Mouse (Mus musculus): ENCODE measurements at regions not wholly inside any gene's neighbourhood (a gene's known extent, or its start where the extent isn't known, plus 50 kb on each side); places are given as distances from the start of the nearest gene placed in this dataset.
A peak's percentile ranks its signal among the peaks of the same experiment; 100 is the strongest.

GRCm38 (mm10) chr2:138047781-138048201 is 208.6 kb upstream of the Btbd3 start:
- Histone ChIP-seq H3K27ac (ENCODE audit: insufficient read depth, low read depth, low read length) (no peak overlapping the region), H3K4me3 (ENCODE audit: insufficient read depth, low read length) (no peak overlapping the region), H3K4me1 (ENCODE audit: control insufficient read depth, insufficient read depth, low read length) (no peaks in the 10 kb centered on the region)
- TF ChIP-seq POLR2A (IDR thresholded peaks at IDR 0.05; ENCODE audit: borderline replicate concordance, low read depth, low read length) (no peak), CTCF (IDR thresholded peaks at IDR 0.05; ENCODE audit: low read depth, low read length) (no peak)

DNA sequence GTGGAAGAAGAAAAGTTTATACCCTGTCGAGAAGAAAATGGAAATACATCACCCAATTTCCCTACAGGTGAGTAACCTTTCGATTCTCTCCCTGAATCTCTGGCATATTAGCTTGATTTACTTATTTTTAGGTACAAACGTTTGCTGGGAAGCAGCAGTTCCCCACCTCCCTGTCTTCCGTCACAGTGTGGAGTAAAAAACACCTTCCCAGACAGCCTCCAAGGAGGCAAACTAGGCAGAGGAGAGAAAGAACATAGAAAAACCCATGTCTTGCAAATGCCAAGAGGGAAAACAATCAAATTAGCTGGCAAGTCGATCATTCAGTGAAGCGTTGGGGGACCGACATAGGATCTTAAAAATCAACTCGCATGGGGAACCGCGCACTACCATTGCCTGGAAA is 209.0 kb upstream of the Btbd3 start:
- TF ChIP-seq CTCF (IDR thresholded peaks at IDR 0.05; ENCODE audit: low read depth, low read length) (no peak), POLR2A (IDR thresholded peaks at IDR 0.05; ENCODE audit: borderline replicate concordance, low read depth, low read length) (no peak)
- Histone ChIP-seq H3K4me3 (ENCODE audit: insufficient read depth, low read length) (no peak overlapping the region), H3K4me1 (ENCODE audit: control insufficient read depth, insufficient read depth, low read length) (no peaks in the 10 kb centered on the region), H3K27ac (ENCODE audit: insufficient read depth, low read depth, low read length) (no peak overlapping the region)

GRCm38 (mm10) chr2:138046918-138047317 is 209.4 kb upstream of the Btbd3 start:
- H3K27ac ChIP-seq (ENCODE audit: insufficient read depth, low read depth, low read length) = no peak overlapping the region
- no peaks in the 10 kb centered on the region for H3K4me1 ChIP-seq (ENCODE audit: control insufficient read depth, insufficient read depth, low read length)
- no peak overlapping the region for H3K4me3 ChIP-seq (ENCODE audit: insufficient read depth, low read length)
- TF ChIP-seq POLR2A (IDR thresholded peaks at IDR 0.05; ENCODE audit: borderline replicate concordance, low read depth, low read length) (no peak), CTCF (IDR thresholded peaks at IDR 0.05; ENCODE audit: low read depth, low read length) (no peak)

DNA sequence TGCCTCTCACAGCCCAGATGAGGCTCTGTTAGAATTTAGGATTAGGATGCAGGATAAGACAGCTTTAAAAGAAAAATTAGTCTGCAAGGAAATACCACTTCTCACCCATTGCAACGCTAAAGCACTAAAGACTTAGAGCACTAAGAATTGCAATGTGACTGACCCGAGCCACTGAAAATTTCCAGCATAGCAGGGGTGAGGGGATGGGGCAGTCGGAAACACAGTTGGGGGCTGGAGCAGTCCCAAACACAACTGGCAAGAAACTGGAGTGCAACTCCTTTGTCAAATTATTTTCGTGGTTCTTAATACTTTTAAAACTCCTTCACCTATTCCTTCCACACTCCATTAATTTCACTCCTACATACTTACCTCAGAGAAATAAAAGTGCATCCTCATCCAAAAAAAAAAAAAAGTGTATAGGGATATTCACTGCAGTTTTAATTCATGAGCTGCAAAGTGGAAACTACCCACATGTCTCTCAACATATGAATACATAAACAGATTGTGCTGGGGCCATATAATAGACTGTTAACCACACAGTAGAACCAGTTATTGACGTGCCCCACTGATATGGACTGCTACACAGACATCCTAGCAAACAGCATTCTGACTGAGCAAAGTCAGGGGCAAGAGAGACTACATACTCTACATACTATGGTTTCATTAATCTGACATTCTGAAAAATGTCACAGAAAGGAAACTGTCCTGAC is 210.3 kb upstream of the Btbd3 start:
- Histone ChIP-seq H3K27ac (ENCODE audit: insufficient read depth, low read depth, low read length) (no peak overlapping the region), H3K4me3 (ENCODE audit: insufficient read depth, low read length) (no peak overlapping the region), H3K4me1 (ENCODE audit: control insufficient read depth, insufficient read depth, low read length) (no peaks in the 10 kb centered on the region)
- TF ChIP-seq CTCF (IDR thresholded peaks at IDR 0.05; ENCODE audit: low read depth, low read length) (no peak), POLR2A (IDR thresholded peaks at IDR 0.05; ENCODE audit: borderline replicate concordance, low read depth, low read length) (no peak)

DNA sequence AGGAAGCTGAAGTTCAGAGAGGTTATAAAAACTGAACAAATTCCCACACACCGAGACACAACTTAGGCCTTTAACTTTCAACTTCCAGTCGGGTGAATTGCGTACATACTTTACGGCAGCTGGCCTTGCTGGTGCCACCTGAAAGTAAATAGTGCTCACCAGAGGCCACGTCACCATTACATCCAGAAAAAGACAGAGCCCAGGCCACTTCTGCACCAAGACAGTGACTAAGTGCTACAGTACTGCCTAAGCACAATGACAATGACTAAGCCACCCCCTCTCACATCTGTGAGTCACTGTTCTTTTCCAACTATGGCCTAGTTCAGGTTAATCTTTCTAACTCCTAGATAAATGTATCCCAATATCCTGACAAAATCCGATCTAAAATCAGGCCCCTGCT is 215.7 kb upstream of the Btbd3 start:
- Histone ChIP-seq H3K4me1 (ENCODE audit: control insufficient read depth, insufficient read depth, low read length) (no peaks in the 10 kb centered on the region), H3K27ac (ENCODE audit: insufficient read depth, low read depth, low read length) (no peak overlapping the region), H3K4me3 (ENCODE audit: insufficient read depth, low read length) (no peak overlapping the region)
- no peak for TF ChIP-seq POLR2A (IDR thresholded peaks at IDR 0.05; ENCODE audit: borderline replicate concordance, low read depth, low read length)
- TF ChIP-seq CTCF (IDR thresholded peaks at IDR 0.05; ENCODE audit: low read depth, low read length) = no peak

DNA sequence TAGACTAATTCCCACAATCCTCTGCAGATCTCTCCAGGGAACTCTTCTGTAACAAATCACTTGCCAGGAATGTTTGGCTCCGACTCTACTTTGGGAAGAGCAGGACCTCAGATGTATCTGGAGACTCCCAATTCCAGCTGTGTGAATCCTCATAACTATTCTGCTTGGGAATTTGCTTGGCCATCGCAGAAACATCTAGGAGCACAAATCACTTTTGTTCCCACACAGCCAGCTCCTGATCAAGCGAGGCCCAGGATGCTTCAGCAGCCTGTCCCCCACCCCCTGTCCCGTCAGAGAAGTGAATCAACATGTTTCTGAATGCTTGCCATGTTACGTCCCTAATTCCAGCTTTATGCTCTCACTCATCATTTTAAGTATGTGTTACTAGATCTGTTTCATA is 216.1 kb upstream of the Btbd3 start:
- Histone ChIP-seq H3K27ac (ENCODE audit: insufficient read depth, low read depth, low read length) (no peak overlapping the region), H3K4me3 (ENCODE audit: insufficient read depth, low read length) (no peak overlapping the region), H3K4me1 (ENCODE audit: control insufficient read depth, insufficient read depth, low read length) (no peaks in the 10 kb centered on the region)
- TF ChIP-seq CTCF (IDR thresholded peaks at IDR 0.05; ENCODE audit: low read depth, low read length) = no peak

DNA sequence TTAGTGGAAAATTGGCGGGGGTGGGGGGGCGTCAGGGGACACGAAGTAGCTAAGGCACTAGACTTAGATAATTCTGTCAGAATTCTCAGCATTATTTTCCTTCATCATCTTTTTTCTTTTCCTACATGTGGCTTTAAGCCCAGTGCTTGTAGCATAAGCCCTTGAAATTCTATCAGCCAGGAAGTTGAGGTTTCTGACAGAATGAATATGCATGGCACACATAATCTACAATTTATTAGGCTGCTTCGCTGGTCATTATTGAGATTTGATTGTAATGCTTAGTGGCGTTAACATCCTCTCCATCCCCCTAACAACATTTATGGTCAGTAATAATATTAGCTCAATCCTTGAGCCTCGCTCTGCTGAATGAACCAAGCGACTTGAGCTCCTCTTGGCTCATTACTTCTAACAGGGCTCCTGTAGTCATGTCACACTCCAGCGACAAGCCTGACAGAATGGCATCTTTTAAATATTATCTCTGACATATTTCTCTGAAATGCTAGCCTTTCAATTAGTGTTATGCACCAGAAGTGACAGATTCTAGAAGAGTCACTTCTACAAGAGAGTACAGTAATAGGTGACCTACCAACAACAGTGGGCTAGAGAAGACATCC is 222.1 kb upstream of the Btbd3 start:
- H3K4me1 ChIP-seq (ENCODE audit: control insufficient read depth, insufficient read depth, low read length) = no peaks in the 10 kb centered on the region
- no peak for TF ChIP-seq POLR2A (IDR thresholded peaks at IDR 0.05; ENCODE audit: borderline replicate concordance, low read depth, low read length)
- no peak for TF ChIP-seq CTCF (IDR thresholded peaks at IDR 0.05; ENCODE audit: low read depth, low read length)
- H3K27ac ChIP-seq (ENCODE audit: insufficient read depth, low read depth, low read length) = no peak overlapping the region
- no peak overlapping the region for H3K4me3 ChIP-seq (ENCODE audit: insufficient read depth, low read length)

DNA sequence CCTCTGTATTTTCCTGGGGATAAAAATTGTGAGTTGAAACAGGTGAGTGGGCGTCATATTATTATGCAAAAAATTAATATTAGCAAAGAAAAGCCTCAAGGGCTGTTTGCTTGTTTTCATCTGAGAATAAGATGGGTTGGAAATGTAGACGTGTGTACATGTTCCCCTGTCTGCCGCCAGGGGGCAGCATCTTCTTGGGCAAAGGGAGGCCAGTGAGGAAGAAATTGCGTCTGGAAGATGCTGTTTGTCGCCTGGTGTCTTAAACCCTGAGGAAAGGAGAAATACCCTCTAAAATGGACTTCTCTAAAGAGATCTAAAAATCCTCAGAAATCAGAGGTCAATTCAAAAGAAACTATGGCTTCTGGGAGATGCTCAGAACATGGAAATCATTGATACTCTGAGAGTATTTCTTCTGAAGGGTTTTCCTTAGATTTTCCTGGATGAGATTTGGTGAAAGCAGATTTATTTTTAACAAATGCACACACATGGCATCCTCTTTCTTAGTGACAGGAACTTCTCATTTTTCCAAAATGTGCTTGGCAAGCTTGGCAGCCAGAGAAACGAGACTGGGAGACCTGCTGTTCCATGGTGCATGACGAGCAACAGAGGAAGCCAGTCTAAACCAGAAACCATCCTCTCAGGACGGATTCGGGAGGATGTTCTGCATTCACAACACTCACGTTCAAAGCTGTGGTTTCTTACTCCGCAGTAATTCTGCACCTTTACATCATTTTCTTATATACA is 222.8 kb upstream of the Btbd3 start:
- H3K27ac ChIP-seq (ENCODE audit: insufficient read depth, low read depth, low read length) = no peak overlapping the region
- no peak overlapping the region for H3K4me3 ChIP-seq (ENCODE audit: insufficient read depth, low read length)
- no peaks in the 10 kb centered on the region for H3K4me1 ChIP-seq (ENCODE audit: control insufficient read depth, insufficient read depth, low read length)
- TF ChIP-seq CTCF (IDR thresholded peaks at IDR 0.05; ENCODE audit: low read depth, low read length) (peak; percentile 52), POLR2A (IDR thresholded peaks at IDR 0.05; ENCODE audit: borderline replicate concordance, low read depth, low read length) (no peak)

DNA sequence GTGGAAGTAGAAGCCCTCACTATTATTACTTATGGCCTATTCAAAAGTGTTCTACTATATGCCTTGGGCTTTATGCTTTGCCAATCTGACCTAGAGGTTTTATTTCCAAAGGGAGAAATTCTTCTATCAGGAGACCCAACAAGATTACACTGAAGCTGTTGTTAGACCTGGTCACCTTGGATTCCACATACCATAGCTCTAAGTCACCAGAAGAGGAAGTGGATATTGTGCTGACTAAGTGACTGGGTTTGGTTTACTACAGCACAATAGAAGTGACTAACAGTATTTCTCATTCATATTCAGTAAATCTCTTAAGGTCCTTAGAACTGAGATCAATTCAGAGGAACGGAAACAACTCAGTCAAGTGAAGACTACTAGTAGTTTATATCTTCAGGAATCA is 229.0 kb upstream of the Btbd3 start:
- no peaks in the 10 kb centered on the region for H3K4me1 ChIP-seq (ENCODE audit: control insufficient read depth, insufficient read depth, low read length)
- no peak overlapping the region for H3K27ac ChIP-seq (ENCODE audit: insufficient read depth, low read depth, low read length)
- no peak overlapping the region for H3K4me3 ChIP-seq (ENCODE audit: insufficient read depth, low read length)
- TF ChIP-seq CTCF (IDR thresholded peaks at IDR 0.05; ENCODE audit: low read depth, low read length) = no peak
- TF ChIP-seq POLR2A (IDR thresholded peaks at IDR 0.05; ENCODE audit: borderline replicate concordance, low read depth, low read length) = no peak

DNA sequence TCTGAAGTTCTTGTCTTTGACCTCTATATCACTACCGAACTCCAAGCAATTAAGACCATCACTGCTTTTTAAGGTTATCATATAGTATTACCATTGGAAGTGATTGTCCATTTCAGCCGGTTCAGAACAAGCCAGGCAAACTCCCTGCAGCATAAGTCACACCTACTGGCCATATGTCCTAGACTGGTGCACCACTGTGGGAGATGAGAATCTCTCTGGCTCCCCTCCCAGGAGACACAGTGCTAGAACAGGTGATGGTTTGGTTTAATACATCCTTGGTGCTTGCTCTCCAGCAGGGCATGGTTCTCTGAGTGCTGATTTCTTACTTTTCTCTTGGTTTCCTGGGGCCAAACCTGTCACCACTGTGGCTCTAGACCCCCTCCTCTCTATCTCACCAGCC is 232.8 kb upstream of the Btbd3 start:
- Histone ChIP-seq H3K27ac (ENCODE audit: insufficient read depth, low read depth, low read length) (no peak overlapping the region), H3K4me1 (ENCODE audit: control insufficient read depth, insufficient read depth, low read length) (no peaks in the 10 kb centered on the region), H3K4me3 (ENCODE audit: insufficient read depth, low read length) (no peak overlapping the region)
- TF ChIP-seq CTCF (IDR thresholded peaks at IDR 0.05; ENCODE audit: low read depth, low read length) (no peak), POLR2A (IDR thresholded peaks at IDR 0.05; ENCODE audit: borderline replicate concordance, low read depth, low read length) (no peak)
